Mouse (Mus musculus): ENCODE data around the gene Sptbn4. TPM values are rescaled to one million over a fixed set of nuclear protein-coding genes. Genes with fewer than 3 reads are reported as not detected.

Sptbn4 gene
- total RNA-seq (2023): 1 to 10 TPM in 1 of 2 experiments, under 1 TPM in 1; 0.18 to 1.2 TPM

DNA sequence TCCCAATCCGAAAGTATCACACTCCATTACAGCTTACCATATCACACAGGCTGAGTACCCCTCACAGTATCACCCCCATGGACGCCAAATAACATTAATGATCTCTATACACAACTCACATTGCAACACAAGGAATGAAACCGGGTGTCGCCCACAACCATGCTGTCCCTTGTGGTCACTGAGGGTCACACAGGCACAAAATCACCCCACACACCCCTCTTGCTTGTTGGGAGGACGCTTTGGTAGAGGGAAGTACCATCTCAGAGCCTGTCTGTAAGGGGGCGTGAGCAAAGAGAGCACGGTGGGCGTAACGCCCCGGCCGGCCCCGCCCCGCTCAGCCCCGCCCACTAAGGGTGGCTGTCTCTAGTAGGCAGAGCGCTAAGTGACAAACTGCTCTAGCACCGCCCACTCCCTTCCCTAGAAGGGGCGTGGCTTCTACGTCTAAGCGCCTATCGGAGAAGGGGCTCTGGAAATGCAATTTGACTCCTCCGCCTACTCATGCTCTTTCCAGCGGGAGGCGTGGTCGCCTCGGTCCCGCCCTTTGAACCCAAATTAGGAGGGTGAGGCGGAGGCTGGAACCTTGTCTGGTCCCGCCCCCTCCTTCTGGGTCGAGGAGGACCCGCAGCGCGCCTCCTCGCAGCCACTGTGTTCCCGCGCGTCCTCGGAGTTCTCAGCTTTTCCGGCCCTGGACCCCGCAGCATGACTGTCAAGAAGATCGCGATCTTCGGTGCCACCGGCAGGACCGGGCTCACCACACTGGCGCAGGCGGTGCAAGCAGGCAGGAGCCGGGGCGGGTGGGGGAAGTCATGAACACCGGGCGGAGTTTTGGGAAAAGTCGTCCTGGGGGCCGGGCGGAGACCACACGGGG is at the start of gene Sptbn4, which contains the start of gene Blvrb:
Gene Sptbn4 (minus strand): TSS at position 268 of the 868 bp plus-strand sequence.
Gene Blvrb (plus strand): TSS at position 560 of the 868 bp plus-strand sequence.

DNA sequence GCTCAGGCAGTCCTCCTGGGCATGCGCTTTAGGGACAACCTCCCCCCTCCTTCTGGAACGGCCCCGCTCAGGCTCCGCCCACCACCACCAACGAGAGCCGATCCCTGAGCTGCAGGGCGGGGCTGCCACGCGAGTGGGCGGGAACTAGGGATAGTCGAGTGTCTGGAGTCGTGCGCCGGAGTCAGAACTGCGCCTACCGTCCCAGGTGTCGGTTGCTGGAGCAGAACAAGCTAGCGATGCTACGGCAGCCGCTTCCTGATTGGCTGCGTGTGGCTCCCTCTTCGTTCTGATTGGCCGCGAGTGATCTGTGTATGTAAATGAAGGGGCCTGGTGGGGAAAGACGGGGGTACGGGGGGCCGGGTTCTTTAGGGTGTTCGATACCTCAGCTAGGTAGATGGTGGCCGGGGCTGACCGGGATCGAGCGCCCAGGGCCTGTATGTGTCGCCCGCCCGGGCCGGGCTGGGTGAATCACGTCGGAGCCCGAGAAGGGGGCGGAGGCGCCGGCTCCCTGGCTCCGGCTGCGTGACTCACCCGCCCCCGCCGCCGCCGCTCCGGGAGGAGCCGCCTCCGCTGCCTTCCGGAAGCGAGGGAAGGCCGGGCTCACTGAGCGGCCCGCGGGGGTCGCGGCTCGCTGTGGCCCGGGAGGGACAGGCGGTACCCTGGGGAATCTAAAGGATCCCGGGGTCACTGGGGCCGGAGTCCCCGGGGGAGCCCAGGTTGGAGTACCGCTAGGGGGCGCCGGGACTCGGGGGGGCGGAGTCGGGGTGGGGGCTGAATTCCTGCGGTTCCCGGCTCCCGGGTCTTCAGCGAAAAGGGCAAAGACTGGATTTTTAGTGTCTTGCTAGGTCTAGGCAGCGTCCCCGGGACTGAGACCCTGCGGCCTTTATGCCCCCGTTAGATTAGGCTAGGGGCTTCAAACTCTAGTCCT is 39.5 kb upstream of the Sptbn4 start, which contains the start of gene Sertad1:
Gene Sertad1 (plus strand): TSS at position 141 of the 928 bp plus-strand sequence.

DNA sequence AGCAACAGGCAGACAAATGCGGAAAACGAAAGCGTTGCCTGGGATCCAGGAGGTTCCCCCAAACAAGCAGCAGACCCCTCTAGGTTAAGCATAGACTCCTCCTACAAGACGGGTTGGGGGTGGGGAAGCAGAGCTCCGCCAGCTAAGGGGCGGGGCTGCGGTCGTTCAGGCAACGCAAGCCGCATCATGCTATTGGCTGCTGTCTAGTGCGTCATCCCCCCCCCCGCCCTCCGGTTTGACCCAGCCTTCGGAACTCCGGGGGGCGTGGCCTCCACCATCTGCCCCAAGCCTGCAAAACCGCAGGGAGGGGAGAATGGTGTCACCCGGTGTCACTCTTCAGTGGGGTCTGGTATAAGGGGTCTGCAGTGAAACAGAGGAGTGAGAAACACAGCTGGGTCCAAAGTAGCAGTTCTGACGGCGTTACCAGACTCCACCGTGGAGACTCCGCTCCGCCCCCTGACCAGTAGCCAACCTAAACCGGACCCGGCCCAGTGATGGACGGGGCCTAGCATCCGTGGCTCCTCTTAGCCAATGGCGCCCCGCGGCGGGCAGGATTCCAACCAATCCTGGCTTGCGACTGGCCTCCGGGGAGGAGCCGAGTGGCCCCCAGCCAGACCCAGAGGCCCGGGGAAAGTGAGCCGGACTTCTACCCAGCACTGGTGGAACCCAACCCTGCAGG is 25.8 kb upstream of the Sptbn4 start, which contains the start of gene Sertad3:
Gene Sertad3 (plus strand): TSS at position 613 of the 679 bp plus-strand sequence.

DNA sequence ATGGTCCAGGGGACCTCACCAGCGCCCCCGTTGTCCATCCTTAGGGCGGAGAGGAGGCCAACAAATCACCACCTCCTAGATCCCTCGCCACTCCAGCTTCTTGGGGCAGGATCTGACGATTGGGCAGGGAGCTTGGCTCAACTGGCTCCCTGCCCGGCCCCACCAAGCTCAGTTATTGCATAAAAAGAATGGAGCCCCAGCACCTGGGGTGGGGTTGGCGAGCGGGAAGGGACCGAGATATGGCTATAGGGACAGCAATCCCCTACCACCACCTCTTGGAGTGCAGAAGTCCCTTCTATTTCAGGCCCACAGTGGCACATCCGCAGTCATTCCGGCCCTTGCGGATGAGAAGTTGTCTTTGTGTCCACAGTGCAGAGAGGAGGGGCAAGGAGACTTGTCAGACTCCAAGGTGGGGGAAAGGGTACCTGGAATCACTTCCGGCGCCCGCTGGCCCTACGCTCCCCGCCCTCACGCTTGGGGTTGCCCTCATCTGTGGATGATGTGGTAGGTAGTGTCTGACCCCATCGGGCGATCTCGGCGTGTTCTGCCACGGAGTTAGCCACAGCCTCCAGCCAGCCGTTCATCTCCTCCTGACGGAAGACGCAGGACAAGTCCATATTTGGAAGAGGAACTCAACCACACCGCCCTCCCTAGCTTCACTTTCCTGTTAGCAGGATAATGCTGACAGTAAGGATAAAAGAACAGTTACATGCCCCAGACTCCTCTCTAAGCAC is 90.5 kb downstream of the Sptbn4 start, which contains the start of gene Gm20479:
Gene Gm20479 (minus strand): TSS at position 559 of the 734 bp plus-strand sequence.

DNA sequence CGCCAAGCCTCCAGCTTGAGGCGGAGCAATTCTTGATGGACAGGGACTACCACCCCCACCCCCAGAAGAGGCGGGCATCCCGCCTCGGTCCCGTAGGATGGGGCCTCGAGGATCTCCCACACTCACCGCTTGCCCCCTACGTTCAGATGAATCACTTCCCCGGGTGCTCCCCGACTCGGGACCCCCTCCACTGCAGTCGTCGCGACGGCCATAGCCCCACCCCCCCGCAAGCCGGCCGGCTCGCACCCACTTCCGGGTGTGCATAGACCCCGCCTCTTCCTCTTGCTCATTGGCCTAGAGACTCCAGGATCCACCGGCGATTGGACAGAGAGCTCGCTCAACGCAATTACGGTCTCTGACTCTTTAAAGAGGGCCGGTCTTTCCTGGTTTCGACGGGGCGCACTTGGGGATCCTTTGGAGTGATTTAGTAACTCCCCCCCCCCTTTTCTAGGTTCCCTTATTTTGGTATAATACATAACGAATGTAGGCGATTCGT is 91.7 kb downstream of the Sptbn4 start, which contains the start of gene Shkbp1:
Gene Shkbp1 (minus strand): TSS at position 275 of the 496 bp plus-strand sequence.

DNA sequence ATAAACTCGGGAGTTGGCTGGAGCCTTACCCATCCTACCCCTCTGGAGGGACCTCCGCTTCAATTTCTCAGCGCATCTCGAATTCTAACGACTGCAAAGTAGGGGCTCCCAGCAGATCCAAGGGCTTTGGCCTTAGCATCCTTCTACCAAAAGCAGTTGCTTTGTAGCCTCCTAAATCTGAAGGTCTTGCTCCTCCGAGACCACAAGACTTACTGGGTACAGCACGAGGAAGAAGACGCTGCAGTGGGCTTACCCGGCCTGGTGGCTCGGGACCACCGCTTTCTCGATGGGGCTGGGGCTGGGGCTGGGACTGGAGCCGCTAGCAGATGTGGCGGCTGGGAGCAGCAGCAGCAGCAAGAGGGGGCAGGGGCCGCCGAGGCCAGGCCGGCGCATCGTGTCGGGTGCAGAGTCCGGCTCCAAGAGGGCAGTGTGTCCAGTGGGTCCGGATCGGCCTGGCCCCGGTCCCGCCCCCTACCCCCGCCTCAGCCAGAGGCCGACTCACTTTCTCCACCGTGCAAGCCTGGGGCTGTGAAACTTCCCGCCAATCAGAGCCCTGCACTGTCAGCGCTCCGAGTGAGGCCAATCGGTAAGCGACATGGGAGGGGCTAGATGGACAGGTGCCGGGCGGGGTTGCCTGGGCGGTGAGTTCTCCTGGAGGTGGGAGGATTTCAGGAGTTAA is 110.2 kb downstream of the Sptbn4 start, which contains the start of gene Ltbp4:
Gene Ltbp4 (minus strand): TSS at position 518 of the 679 bp plus-strand sequence.

Other genes with a start within 250 kb of the Sptbn4 start
- gene Itpkc, start 219.0 kb downstream of the Sptbn4 start, total RNA-seq (2023): 10 to 100 TPM; 14.2 to 18.6 TPM
- gene Coq8b, start 214.7 kb downstream of the Sptbn4 start, total RNA-seq (2023): 10 to 100 TPM; 24.5 to 31.5 TPM
- gene Numbl, start 189.3 kb downstream of the Sptbn4 start, total RNA-seq (2023): 1 to 10 TPM; 1.5 to 1.9 TPM
- 1 to 10 TPM; 1.3 to 2.4 TPM for gene Ltbp4, start 110.0 kb downstream of the Sptbn4 start, total RNA-seq (2023)
- 100 to 1,000 TPM in 1 of 2 experiments, 10 to 100 TPM in 1; 98.2 to 102 TPM for gene Shkbp1, start 91.7 kb downstream of the Sptbn4 start, total RNA-seq (2023)
- 1 to 10 TPM in 1 of 2 experiments, not detected in 1; 5.0 TPM for gene Gm20479, start 90.3 kb downstream of the Sptbn4 start, total RNA-seq (2023)
- 10 to 100 TPM; 68.2 to 79.7 TPM for gene Blvrb, start 292 bp upstream of the Sptbn4 start, total RNA-seq (2023)
- gene Sertad3, start 26.1 kb upstream of the Sptbn4 start, total RNA-seq (2023): 10 to 100 TPM; 21.4 to 21.7 TPM
- gene Sertad1, start 39.2 kb upstream of the Sptbn4 start, total RNA-seq (2023): 10 to 100 TPM; 31.8 to 34.5 TPM
- gene Prx, start 51.6 kb upstream of the Sptbn4 start, total RNA-seq (2023): under 1 TPM; 0.27 to 0.46 TPM
- not detected for gene Hipk4, start 75.6 kb upstream of the Sptbn4 start, total RNA-seq (2023)
- 10 to 100 TPM; 54.4 to 55.1 TPM for gene Pld3, start 105.5 kb upstream of the Sptbn4 start, total RNA-seq (2023)
- gene 2310022A10Rik, start 105.5 kb upstream of the Sptbn4 start, total RNA-seq (2023): 10 to 100 TPM; 26.4 to 29.2 TPM
- gene Akt2, start 143.9 kb upstream of the Sptbn4 start, total RNA-seq (2023): 100 to 1,000 TPM in 1 of 2 experiments, 10 to 100 TPM in 1; 99.1 to 102 TPM
- gene Ttc9b, start 206.2 kb upstream of the Sptbn4 start, total RNA-seq (2023): not detected
- 10 to 100 TPM; 12.6 to 16.5 TPM for gene Map3k10, start 226.9 kb upstream of the Sptbn4 start, total RNA-seq (2023)
- gene Zfp607b, start 241.7 kb upstream of the Sptbn4 start, total RNA-seq (2023): 1 to 10 TPM; 1.3 to 2.2 TPM

Measured in B cell, adult 67 days (primary cell).